Comparison of ENCODE assay signal across 26 mouse cellular contexts in the genomic region with DNA sequence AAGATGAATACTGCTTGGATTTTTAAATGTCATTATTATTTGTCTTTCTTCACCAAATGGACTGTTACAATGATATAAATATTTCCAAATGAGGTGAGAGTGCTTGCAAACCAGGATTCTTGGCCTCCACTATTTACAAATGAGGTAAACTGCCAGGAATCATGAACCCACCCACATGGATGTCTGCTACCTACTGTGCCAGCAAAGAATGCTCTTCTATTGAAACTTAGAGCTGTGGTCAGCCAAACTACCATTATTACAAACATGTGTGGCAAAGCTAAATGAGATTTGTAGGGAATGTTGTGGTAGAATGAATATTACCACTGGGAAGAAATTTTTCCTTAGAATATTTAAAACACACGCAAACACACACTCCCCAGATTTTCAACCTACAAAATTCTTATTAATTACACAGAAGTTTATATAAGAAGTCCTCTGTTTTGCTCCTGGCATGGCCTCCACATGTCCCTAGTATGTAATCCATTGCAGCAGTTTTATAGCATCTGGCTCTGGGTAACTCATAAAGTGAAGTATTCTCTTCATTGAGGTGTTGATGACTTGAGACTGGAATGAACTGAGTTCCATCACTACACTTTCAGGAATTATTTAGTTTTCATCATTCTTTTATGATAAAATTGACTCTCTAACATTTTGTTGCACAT.
"Had no signal": no experiment of that assay in that cellular context is flagged by ENCODE, and none has a peak within 500 bp of the region (broad histone marks: within the 10 kb centered on the region; RNA-seq: fewer than 3 reads in every experiment).

No protein-coding gene starts in this region.

- H3K27ac ChIP-seq: heart, adult 2 months; heart, embryonic 13.5 days; heart, embryonic 15.5 days; hindbrain, embryonic 13.5 days; hindbrain, embryonic 15.5 days; hindbrain, postnatal 0 days; kidney, embryonic 15.5 days; kidney, postnatal 0 days; liver, embryonic 13.5 days had no signal

- H3K36me3 ChIP-seq: heart, embryonic 13.5 days; heart, embryonic 15.5 days; hindbrain, embryonic 13.5 days; hindbrain, embryonic 15.5 days; kidney, embryonic 15.5 days; liver, embryonic 13.5 days had no signal

- H3K4me2 ChIP-seq: heart, embryonic 11.5 days; heart, embryonic 13.5 days; heart, embryonic 15.5 days; hindbrain, embryonic 13.5 days; hindbrain, embryonic 15.5 days; kidney, embryonic 15.5 days; liver, embryonic 11.5 days; liver, embryonic 13.5 days had no signal

- H3K27me3 ChIP-seq: heart, embryonic 13.5 days; heart, embryonic 15.5 days; hindbrain, embryonic 13.5 days; hindbrain, embryonic 15.5 days; kidney, embryonic 15.5 days; liver, embryonic 13.5 days had no signal

- ATAC-seq: hindbrain, postnatal 0 days; intestine, embryonic 16.5 days had no signal

- H3K9ac ChIP-seq: heart, embryonic 13.5 days; heart, embryonic 15.5 days; hindbrain, embryonic 13.5 days; hindbrain, embryonic 15.5 days; kidney, embryonic 15.5 days; liver, embryonic 13.5 days had no signal

- H3K9me3 ChIP-seq: heart, embryonic 13.5 days; heart, embryonic 15.5 days; hindbrain, embryonic 13.5 days; hindbrain, embryonic 15.5 days; kidney, embryonic 15.5 days; liver, embryonic 13.5 days had no signal

- DNase-seq: gastrocnemius, postnatal 14 days; gastrocnemius, postnatal 36 days; heart, adult 11 months; heart, adult 2 months; heart, postnatal 14 days; heart, postnatal 36 days; kidney, adult 11 months; kidney, adult 2 months; kidney, adult 9 months; kidney, postnatal 14 days; kidney, postnatal 36 days; layer of hippocampus, adult 9-11 months; layer of hippocampus, postnatal 36 days; left cerebral cortex, postnatal 4 days; liver; liver, embryonic 13.5 days had no signal

- H3K4me1 ChIP-seq: heart, embryonic 13.5 days; heart, embryonic 15.5 days; hindbrain, embryonic 13.5 days; hindbrain, embryonic 15.5 days; kidney, embryonic 15.5 days; liver, embryonic 13.5 days had no signal

- H3K4me3 ChIP-seq: heart, adult 2 months; heart, embryonic 13.5 days; heart, embryonic 15.5 days; hindbrain, embryonic 13.5 days; hindbrain, embryonic 15.5 days; kidney, embryonic 15.5 days; liver, embryonic 13.5 days had no signal
